Mouse (Mus musculus) embryonic facial prominence, embryonic 11.5 days (tissue): ENCODE results near the gene Tex33. TPM values are rescaled to one million over a fixed set of nuclear protein-coding genes. Genes with fewer than 3 reads are reported as not detected.

Source experiments
- ATAC-seq: fragments of 200-750 bp; cut with Nextera tagmentation; replicated peaks from 2 replicates; pipeline ENCODE4 v1.8.0; 2017; ENCODE audit warnings: low read depth; ENCODE audit not compliant: insufficient number of reproducible peaks, low FRiP score, low TSS enrichment
- DNase-seq: peaks from one replicate; pipeline ENCODE4 v3.0.0-alpha.2; 2015; ENCODE audit warnings: low spot score
- H3K27ac ChIP-seq: fragments of 300-500 bp; sonication (generic); replicated peaks from 2 replicates; pipeline ENCODE4 v1.5.1; 2014; ENCODE audit warnings: mild to moderate bottlenecking, low read depth, low read length, control low read depth
- H3K27me3 ChIP-seq: fragments of 300-500 bp; sonication (generic); 2 replicates; pipeline ENCODE4 v1.6.1; 2014; ENCODE audit warnings: mild to moderate bottlenecking, low read length, moderate library complexity, mixed read lengths; ENCODE audit not compliant: control insufficient read depth, insufficient read depth
- H3K36me3 ChIP-seq: fragments of 300-500 bp; sonication (generic); replicated peaks from 2 replicates; pipeline ENCODE4 v1.6.1; 2014; ENCODE audit warnings: low read depth, mild to moderate bottlenecking, low read length, moderate library complexity, mixed read lengths; ENCODE audit not compliant: control insufficient read depth, insufficient read depth
- H3K4me1 ChIP-seq: fragments of 300-500 bp; sonication (generic); 2 replicates; pipeline ENCODE4 v1.6.1; 2014; ENCODE audit warnings: low read length, mixed read lengths; ENCODE audit not compliant: control insufficient read depth, insufficient read depth
- H3K4me2 ChIP-seq: fragments of 300-500 bp; sonication (generic); 2 replicates; pipeline ENCODE4 v1.6.1; 2014; ENCODE audit warnings: low read depth, mild to moderate bottlenecking, control low read depth, low read length, moderate library complexity
- H3K4me3 ChIP-seq: fragments of 300-500 bp; sonication (generic); 2 replicates; pipeline ENCODE4 v1.5.1; 2014; ENCODE audit warnings: low read depth, low read length, control low read depth
- H3K9ac ChIP-seq: fragments of 300-500 bp; sonication (generic); replicated peaks from 2 replicates; pipeline ENCODE4 v1.6.1; 2014; ENCODE audit warnings: mild to moderate bottlenecking, control low read depth, low read length
- H3K9me3 ChIP-seq: fragments of 300-500 bp; sonication (generic); replicated peaks from 2 replicates; pipeline ENCODE4 v1.6.1; 2016; ENCODE audit warnings: mild to moderate bottlenecking, low read length, inconsistent platforms, mixed read lengths; ENCODE audit not compliant: control insufficient read depth
- WGBS: fragments of 180-500 bp; shearing (Covaris S2); extraction: QIAGEN DNeasy Blood & Tissue Kit; methylation state at CpG from one replicate; pipeline ENCODE4 v1.1.7; 2014; 5-methylcytosine and 5-hydroxymethylcytosine counted together
- microRNA-seq: library from miRNA; unstranded; fragments of <30 nt; microRNA quantifications from one replicate; pipeline ENCODE4, GENCODE M21; 2016; ENCODE audit warnings: borderline number of aligned reads
- polyA plus RNA-seq: library from polyadenylated mRNA; unstranded; fragments of >200 nt; fragmentation: Nextera tagmentation; extraction: Ambion mirVana; gene quantifications from 2 replicates; pipeline ENCODE4 v1.2.1, GENCODE M21; 2014

Gene Tex33
- polyA plus RNA-seq, 1 experiment from 2014 or later: not detected

DNA sequence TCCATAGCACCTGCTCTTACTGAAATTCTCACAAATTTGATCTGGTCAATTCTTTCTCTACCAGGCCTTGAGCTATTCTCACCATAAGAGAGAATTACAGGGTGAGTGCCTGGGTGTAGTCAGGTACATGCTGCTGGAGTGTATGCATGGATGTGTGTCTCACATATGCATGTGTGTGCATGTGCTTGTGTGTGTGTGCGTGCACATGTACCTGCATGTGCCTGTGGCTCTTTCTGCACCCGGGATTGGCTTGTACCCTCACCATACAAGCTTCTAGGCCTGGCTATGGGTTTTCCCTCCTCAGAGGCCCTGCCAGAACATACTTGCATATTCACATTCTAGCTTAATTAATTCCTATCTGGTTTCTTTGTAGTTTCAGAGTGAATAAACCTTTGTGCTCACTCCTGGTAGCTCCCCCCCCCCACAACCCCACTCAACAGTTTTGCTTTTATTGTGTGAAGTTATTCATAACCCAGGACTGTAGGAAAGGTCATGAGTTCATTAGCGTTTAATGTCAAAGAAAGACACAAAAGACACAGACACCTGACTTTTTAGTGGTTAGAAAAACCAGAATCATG is 67.1 kb downstream of the Tex33 start:
- no peak for ATAC-seq
- DNase-seq: no peak
- H3K4me2 ChIP-seq: no peak overlapping the region
- H3K36me3 ChIP-seq: no peaks in the 10 kb centered on the region
- 87% methylated on average over 3 of the region's 3 CpGs for WGBS
- no peaks in the 10 kb centered on the region for H3K9me3 ChIP-seq
- no peaks in the 10 kb centered on the region for H3K4me1 ChIP-seq
- no peak overlapping the region for H3K27ac ChIP-seq
- no peak overlapping the region for H3K4me3 ChIP-seq
- no peaks in the 10 kb centered on the region for H3K27me3 ChIP-seq
- H3K9ac ChIP-seq: no peak overlapping the region

Small RNA genes lying within 50 kb of the gene (microRNA-seq; reads per million reads assigned to microRNA genes)
- not detected for gene Mir7676-2

Other genes with a start within 250 kb of the Tex33 start
- gene Ift27, start 221.8 kb downstream of the Tex33 start, polyA plus RNA-seq: 111 and 115 TPM in 2 replicates
- gene Pvalb, start 189.5 kb downstream of the Tex33 start, polyA plus RNA-seq: 0.22 TPM in 1 of 2 replicates, not detected in the other
- 6.2 and 7.9 TPM in 2 replicates for gene Ncf4, start 151.1 kb downstream of the Tex33 start, polyA plus RNA-seq
- gene Csf2rb2, start 90.2 kb downstream of the Tex33 start, polyA plus RNA-seq: 0.26 and 0.38 TPM in 2 replicates
- 1.2 and 1.6 TPM in 2 replicates for gene Csf2rb, start 70.2 kb downstream of the Tex33 start, polyA plus RNA-seq
- gene Tst, start 10.0 kb upstream of the Tex33 start, polyA plus RNA-seq: 9.7 and 10.1 TPM in 2 replicates
- 2.3 and 2.5 TPM in 2 replicates for gene Mpst, start 10.5 kb upstream of the Tex33 start, polyA plus RNA-seq
- 36.0 and 47.5 TPM in 2 replicates for gene Kctd17, start 32.7 kb upstream of the Tex33 start, polyA plus RNA-seq
- gene Tmprss6, start 72.7 kb upstream of the Tex33 start, polyA plus RNA-seq: 0.21 and 0.49 TPM in 2 replicates
- 0.17 TPM in 1 of 2 replicates, not detected in the other for gene Il2rb, start 99.4 kb upstream of the Tex33 start, polyA plus RNA-seq
- 15.2 and 18.8 TPM in 2 replicates for gene C1qtnf6, start 135.5 kb upstream of the Tex33 start, polyA plus RNA-seq
- not detected in 2 replicates for gene Sstr3, start 148.8 kb upstream of the Tex33 start, polyA plus RNA-seq
- 4.5 and 9.2 TPM in 2 replicates for gene Rac2, start 176.9 kb upstream of the Tex33 start, polyA plus RNA-seq
- gene Cyth4, start 201.1 kb upstream of the Tex33 start, polyA plus RNA-seq: 2.1 and 4.2 TPM in 2 replicates